ENCODE assay signal across 8 mouse cellular contexts in the genomic region with DNA sequence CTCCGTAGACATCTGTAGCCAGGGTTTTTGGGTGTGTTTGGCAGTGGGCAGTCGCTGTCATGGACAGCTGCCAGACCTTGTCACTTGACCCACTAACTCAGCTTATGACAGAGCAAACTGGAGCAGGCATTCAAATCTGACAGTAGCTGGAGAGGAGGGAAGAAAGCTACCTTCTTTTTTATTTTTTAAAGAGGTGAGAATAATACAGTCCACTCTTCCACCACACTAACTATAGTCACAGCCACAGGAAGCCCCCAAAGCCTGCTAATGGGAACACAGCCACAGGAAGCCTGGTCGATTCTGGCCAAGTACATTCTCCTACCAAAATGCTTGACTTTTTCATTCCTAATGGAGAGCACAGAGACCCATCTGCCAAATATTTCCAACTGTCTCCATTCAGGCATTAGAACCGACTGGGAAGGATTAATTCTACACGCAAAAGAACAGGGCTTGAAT.
DNase-seq lines count a peak whose midpoint lies in the region; ATAC-seq and TF ChIP-seq lines count a peak whose summit lies in the region.

No protein-coding gene starts in this region.

- H3K9me3 ChIP-seq in forebrain, embryonic 16.5 days (ENCODE audit: control insufficient read depth, low read length) = no peaks in the 10 kb centered on the region
- no peaks in the 10 kb centered on the region for H3K9me3 ChIP-seq in forebrain, embryonic 14.5 days (replicated peaks; ENCODE audit: control insufficient read depth, low read length)
- H3K9me3 ChIP-seq in neural tube, embryonic 15.5 days (replicated peaks) = no peaks in the 10 kb centered on the region
- H3K9me3 ChIP-seq in heart, embryonic 13.5 days = no peaks in the 10 kb centered on the region
- H3K9me3 ChIP-seq in midbrain, postnatal 0 days (ENCODE audit: low read length) = no peaks in the 10 kb centered on the region

- no peak for TF ChIP-seq CTCF in midbrain, postnatal 0 days (IDR thresholded peaks at IDR 0.05)

- H3K9ac ChIP-seq in forebrain, embryonic 16.5 days (replicated peaks; ENCODE audit: low read depth, low read length) = no peak overlapping the region
- no peak overlapping the region for H3K9ac ChIP-seq in forebrain, embryonic 14.5 days (ENCODE audit: low read length)
- H3K9ac ChIP-seq in neural tube, embryonic 15.5 days (replicated peaks) = no peak overlapping the region
- peak overlapping the region; percentile 50; the same call in 1 of the 2 replicates for H3K9ac ChIP-seq in heart, embryonic 13.5 days
- H3K9ac ChIP-seq in midbrain, postnatal 0 days (replicated peaks; ENCODE audit: low read length, poor library complexity, severe bottlenecking) = no peak overlapping the region

- H3K36me3 ChIP-seq in forebrain, embryonic 16.5 days (ENCODE audit: control insufficient read depth, insufficient read depth) = no peaks in the 10 kb centered on the region
- no peaks in the 10 kb centered on the region for H3K36me3 ChIP-seq in forebrain, embryonic 14.5 days (ENCODE audit: control insufficient read depth, insufficient read depth, low read length)
- no peaks in the 10 kb centered on the region for H3K36me3 ChIP-seq in neural tube, embryonic 15.5 days
- no peaks in the 10 kb centered on the region for H3K36me3 ChIP-seq in heart, embryonic 13.5 days
- H3K36me3 ChIP-seq in midbrain, postnatal 0 days (ENCODE audit: insufficient read depth, low read length) = no peaks in the 10 kb centered on the region

- H3K4me3 ChIP-seq in forebrain, embryonic 16.5 days (replicated peaks; ENCODE audit: low read length) = no peak overlapping the region
- no peak overlapping the region for H3K4me3 ChIP-seq in forebrain, embryonic 14.5 days (ENCODE audit: low read depth, low read length)
- H3K4me3 ChIP-seq in neural tube, embryonic 15.5 days (replicated peaks) = no peak overlapping the region
- no peak overlapping the region for H3K4me3 ChIP-seq in heart, embryonic 13.5 days
- no peak overlapping the region for H3K4me3 ChIP-seq in midbrain, postnatal 0 days (ENCODE audit: low read depth, low read length)

- H3K27ac ChIP-seq in forebrain, embryonic 16.5 days (ENCODE audit: low read length) = 0 out of 2 replicates have a peak overlapping the region, but pooled peaks have one; percentile 1
- H3K27ac ChIP-seq in forebrain, embryonic 14.5 days (ENCODE audit: low read depth, low read length) = no peak overlapping the region
- H3K27ac ChIP-seq in neural tube, embryonic 15.5 days (replicated peaks) = peak overlapping the region; percentile 43; the same call in 1 of the 2 replicates
- H3K27ac ChIP-seq in heart, embryonic 13.5 days (replicated peaks) = peak overlapping the region; percentile 86
- H3K27ac ChIP-seq in midbrain, postnatal 0 days (ENCODE audit: low read depth, low read length) = peak overlapping the region; percentile 55

- H3K4me1 ChIP-seq in forebrain, embryonic 16.5 days (replicated peaks; ENCODE audit: control insufficient read depth, insufficient read depth, low read length) = peaks cover 23% of the 10 kb centered on the region
- H3K4me1 ChIP-seq in forebrain, embryonic 14.5 days (ENCODE audit: control insufficient read depth, insufficient read depth, low read length) = no peaks in the 10 kb centered on the region; the same call in none of the 2 replicates
- peaks cover 36% of the 10 kb centered on the region for H3K4me1 ChIP-seq in neural tube, embryonic 15.5 days
- peaks cover 76% of the 10 kb centered on the region for H3K4me1 ChIP-seq in heart, embryonic 13.5 days
- H3K4me1 ChIP-seq in midbrain, postnatal 0 days (ENCODE audit: insufficient read depth, low read length) = no peaks in the 10 kb centered on the region; the same call in 1 of the 2 replicates

- 47% methylated on average over 5 of the region's 5 CpGs for WGBS in forebrain, embryonic 16.5 days
- 79% methylated on average over 5 of the region's 5 CpGs for WGBS in forebrain, embryonic 14.5 days
- WGBS in neural tube, embryonic 15.5 days = 62% methylated on average over 5 of the region's 5 CpGs
- WGBS in heart, embryonic 13.5 days = 24% methylated on average over 5 of the region's 5 CpGs
- 55% methylated on average over 5 of the region's 5 CpGs for WGBS in midbrain, postnatal 0 days

- ATAC-seq in forebrain, embryonic 16.5 days = no peak
- ATAC-seq in forebrain, embryonic 14.5 days = no peak
- no peak for ATAC-seq in neural tube, embryonic 15.5 days (ENCODE audit: low FRiP score)
- ATAC-seq in heart, embryonic 13.5 days (ENCODE audit: extremely low read depth, insufficient number of reproducible peaks, low FRiP score, low TSS enrichment) = no peak
- ATAC-seq in midbrain, postnatal 0 days (ENCODE audit: low FRiP score) = no peak

- no peaks in the 10 kb centered on the region for H3K27me3 ChIP-seq in forebrain, embryonic 16.5 days (replicated peaks; ENCODE audit: control insufficient read depth, insufficient read depth, low read length)
- H3K27me3 ChIP-seq in forebrain, embryonic 14.5 days (replicated peaks; ENCODE audit: control insufficient read depth, insufficient read depth, low read length) = no peaks in the 10 kb centered on the region
- H3K27me3 ChIP-seq in neural tube, embryonic 15.5 days (replicated peaks) = no peaks in the 10 kb centered on the region
- H3K27me3 ChIP-seq in heart, embryonic 13.5 days (replicated peaks) = no peaks in the 10 kb centered on the region
- no peaks in the 10 kb centered on the region for H3K27me3 ChIP-seq in midbrain, postnatal 0 days (ENCODE audit: insufficient read depth, low read length)

- no peak overlapping the region for H3K4me2 ChIP-seq in forebrain, embryonic 16.5 days (ENCODE audit: low read length)
- H3K4me2 ChIP-seq in forebrain, embryonic 14.5 days (ENCODE audit: low read length) = no peak overlapping the region
- no peak overlapping the region; the same call in 1 of the 2 replicates for H3K4me2 ChIP-seq in neural tube, embryonic 15.5 days
- H3K4me2 ChIP-seq in heart, embryonic 13.5 days = peak overlapping the region; percentile 46
- H3K4me2 ChIP-seq in midbrain, postnatal 0 days (ENCODE audit: low read depth, low read length, poor library complexity, severe bottlenecking) = no peak overlapping the region

- DNase-seq in forebrain, embryonic 14.5 days (ENCODE audit: low spot score) = no peak
- DNase-seq in neural tube, embryonic 10.5 days (ENCODE audit: extremely low spot score, low spot score) = no peak
- DNase-seq in midbrain, postnatal 0 days (ENCODE audit: low spot score) = peak; percentile 84
- no peak for DNase-seq in spleen, postnatal 14 days (ENCODE audit: low spot score in 2 of 2)
- DNase-seq in embryo, embryonic 9.5 days (ENCODE audit: extremely low spot score) = no peak
